Mouse (Mus musculus) G1E (cell line): ENCODE results near the gene Nectin1.

Experiments
- CTCF ChIP-seq: IDR thresholded peaks from 2 replicates; pipeline ENCODE4 v1.5.1; 2012; ENCODE audit warnings: low read depth, low read length, inconsistent platforms, mixed read lengths
- GATA1 ChIP-seq: IDR thresholded peaks from 2 replicates; pipeline ENCODE4 v1.6.1; 2012; ENCODE audit warnings: borderline replicate concordance, low read length, inconsistent platforms, mixed read lengths
- GATA2 ChIP-seq: IDR thresholded peaks from 2 replicates; pipeline ENCODE4 v1.6.1; 2012; ENCODE audit warnings: low read depth, low read length, inconsistent platforms, borderline replicate concordance
- TAL1 ChIP-seq: conservative IDR thresholded peaks from 2 replicates; pipeline ENCODE4 v1.6.1; 2012; ENCODE audit warnings: low read depth, low read length, inconsistent platforms, mixed read lengths

- TF ChIP-seq GATA1 = no peak
- no peak for TF ChIP-seq CTCF
- no peak for TF ChIP-seq TAL1
- no peak for TF ChIP-seq GATA2
Observed at GRCm38 (mm10) chr9:43738480-43739084, 5.2 kb upstream of the Nectin1 start.
